Mouse (Mus musculus) thymus, postnatal 14 days (tissue): ENCODE results near the gene Add1.

Experiments
- DNase-seq: peaks from one replicate; pipeline ENCODE4 v3.0.0; 2021

The Add1 gene

GRCm38 (mm10) chr5:34609966-34610365 is 36.5 kb downstream of the Add1 start:
- no peak for DNase-seq

- DNase-seq, result no peak
Measured at GRCm38 (mm10) chr5:34632996-34633395, 59.5 kb downstream of the Add1 start.

GRCm38 (mm10) chr5:34633641-34634040 is 60.2 kb downstream of the Add1 start:
- no peak for DNase-seq

- no peak for DNase-seq
Measured at GRCm38 (mm10) chr5:34634746-34635400, 61.4 kb downstream of the Add1 start.

- DNase-seq, result peak; percentile 20
Measured at GRCm38 (mm10) chr5:34635665-34636192, 62.3 kb downstream of the Add1 start.

- peak; percentile 82 for DNase-seq
Measured at GRCm38 (mm10) chr5:34636481-34637287, 63.2 kb downstream of the Add1 start, which contains the start of gene Mfsd10. Gene Mfsd10, minus strand, starts transcription at chr5:34637212.

- DNase-seq, result no peak
Measured at GRCm38 (mm10) chr5:34637591-34638156, 64.2 kb downstream of the Add1 start.

- no peak for DNase-seq
Measured at GRCm38 (mm10) chr5:34641991-34642390, 68.5 kb downstream of the Add1 start.

GRCm38 (mm10) chr5:34642932-34643331 is 69.5 kb downstream of the Add1 start:
- DNase-seq, result peak; percentile 65

GRCm38 (mm10) chr5:34647581-34647980 is 74.1 kb downstream of the Add1 start:
- DNase-seq, result peak; percentile 74

GRCm38 (mm10) chr5:34652961-34653360 is 79.5 kb downstream of the Add1 start:
- no peak for DNase-seq

GRCm38 (mm10) chr5:34654881-34655280 is 81.4 kb downstream of the Add1 start:
- no peak for DNase-seq

GRCm38 (mm10) chr5:34657556-34657955 is 84.1 kb downstream of the Add1 start:
- DNase-seq, result no peak

GRCm38 (mm10) chr5:34659686-34660590 is 86.5 kb downstream of the Add1 start, which contains the start of the genes Nop14 and Grk4:
Gene Nop14, minus strand, starts transcription at chr5:34660148.
Gene Grk4, plus strand, starts transcription at chr5:34660379.
- peak; percentile 99 for DNase-seq

- no peak for DNase-seq
Measured at GRCm38 (mm10) chr5:34660591-34661130, 87.2 kb downstream of the Add1 start.

- DNase-seq, result no peak
Measured at GRCm38 (mm10) chr5:34661909-34662308, 88.4 kb downstream of the Add1 start.

- no peak for DNase-seq
Measured at GRCm38 (mm10) chr5:34663231-34663630, 89.8 kb downstream of the Add1 start.

GRCm38 (mm10) chr5:34669493-34669892 is 96.0 kb downstream of the Add1 start:
- no peak for DNase-seq

- no peak for DNase-seq
Measured at GRCm38 (mm10) chr5:34670280-34670679, 96.8 kb downstream of the Add1 start.
